Mouse (Mus musculus) neural tube, postnatal 0 days (tissue): ENCODE results near the gene Olfr659. TPM values are rescaled to one million over a fixed set of nuclear protein-coding genes. Genes with fewer than 3 reads are reported as not detected.

ENCODE experiments used
- polyA plus RNA-seq: library from polyadenylated mRNA; unstranded; fragments of >200 nt; fragmentation: Nextera tagmentation; extraction: Ambion mirVana; gene quantifications from 2 replicates; pipeline ENCODE4 v1.2.1, GENCODE M21; 2015

Gene Olfr659
- polyA plus RNA-seq = not detected in 2 replicates

DNA sequence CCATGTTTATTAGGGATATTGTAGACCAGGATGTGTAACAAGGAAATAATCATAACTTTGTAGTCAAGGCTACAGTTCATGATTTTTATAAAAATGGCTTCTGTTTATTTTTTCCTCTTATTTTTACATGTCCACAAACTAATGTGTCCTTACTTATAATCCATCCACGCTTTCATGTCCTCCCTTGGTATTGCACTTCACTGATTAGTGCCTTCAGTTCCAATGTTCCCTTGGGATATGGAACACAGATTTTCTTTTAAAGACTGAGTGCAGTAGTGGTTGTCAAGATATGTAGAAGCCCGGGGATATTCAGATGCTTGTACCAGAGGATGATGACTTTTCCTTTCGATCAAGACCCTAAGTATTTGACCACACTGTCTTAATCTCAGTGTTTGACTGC, at the start of gene Olfr659:
TSS of gene Olfr659 (plus strand) at position 301 of the 400 bp plus-strand sequence.

DNA sequence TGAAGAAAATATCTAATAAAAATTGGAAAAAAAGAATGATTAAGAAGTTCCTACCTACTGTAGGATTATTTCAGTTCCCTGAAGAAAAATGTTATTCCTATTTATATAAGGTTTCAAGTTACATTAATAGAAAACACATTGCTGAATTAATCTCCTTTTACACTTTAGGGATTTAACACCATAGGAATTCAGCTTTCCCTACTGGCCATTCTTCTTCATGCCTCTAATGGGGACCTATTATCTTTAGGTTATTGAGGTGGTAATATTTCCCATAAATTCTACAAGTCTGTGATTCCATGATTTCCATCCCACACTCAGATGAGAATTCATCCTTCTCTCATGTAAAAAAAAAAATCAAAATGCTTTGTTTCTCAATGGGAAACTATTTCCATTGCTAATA, 42.1 kb upstream of the Olfr659 start, which contains the start of gene Olfr657:
TSS of gene Olfr657 (plus strand) at position 301 of the 400 bp plus-strand sequence.

DNA sequence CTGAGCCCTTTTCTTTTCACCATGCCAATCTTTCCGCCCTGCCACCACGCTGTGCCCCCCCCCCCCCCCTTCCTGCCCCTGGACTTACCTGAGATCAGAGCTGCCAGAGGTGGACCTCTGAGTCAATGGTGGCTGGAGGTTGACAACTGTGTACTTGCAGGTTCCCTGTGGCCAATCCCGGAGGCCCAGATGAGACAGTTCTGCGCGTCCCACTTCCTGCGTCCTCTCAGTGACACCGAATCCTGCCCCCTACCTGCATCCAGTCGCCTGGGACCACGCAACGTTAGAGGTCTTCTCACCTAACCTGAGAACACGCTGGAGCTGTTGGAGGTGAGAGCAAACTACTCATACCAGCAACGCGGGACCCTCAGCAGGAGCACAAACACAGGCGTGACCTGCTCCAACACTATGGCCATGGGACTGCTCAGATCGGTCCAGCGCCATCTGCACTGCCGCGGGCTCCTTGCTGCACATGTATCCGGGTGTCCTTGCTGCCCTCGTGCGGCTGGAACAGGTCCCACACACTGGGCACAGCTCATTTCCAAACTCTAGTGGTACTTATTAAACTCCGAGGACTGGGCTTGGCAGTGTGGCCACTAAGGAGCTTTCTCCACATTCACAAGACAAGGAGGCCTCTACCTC, 19.6 kb upstream of the Olfr659 start, which contains the start of gene Olfr658:
TSS of gene Olfr658 (minus strand) at position 465 of the 642 bp plus-strand sequence.

DNA sequence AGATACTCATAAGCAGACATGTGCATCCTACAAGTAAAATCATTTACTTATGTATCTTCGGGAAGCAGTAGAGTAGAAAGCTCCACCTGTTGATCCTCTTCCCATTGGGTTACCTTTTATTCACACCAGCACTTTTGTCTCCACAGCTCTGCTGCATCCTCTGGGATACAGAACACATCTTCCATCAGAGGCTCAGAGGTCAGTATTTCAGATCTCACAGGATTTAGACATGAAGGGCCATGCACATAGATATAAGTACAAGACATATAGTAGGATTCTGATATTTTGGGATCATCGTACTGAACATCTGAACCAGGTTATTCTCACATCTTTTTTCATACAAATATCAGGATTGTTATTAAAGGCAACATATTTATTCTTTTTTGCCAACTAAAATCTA, 19.6 kb downstream of the Olfr659 start, which contains the start of gene Olfr661:
TSS of gene Olfr661 (plus strand) at position 301 of the 400 bp plus-strand sequence.

Other genes with a start within 250 kb of the Olfr659 start
- 1.1 and 1.9 TPM in 2 replicates for gene Trim30a, start 201.6 kb upstream of the Olfr659 start, polyA plus RNA-seq
- gene Trim30d, start 158.9 kb upstream of the Olfr659 start, polyA plus RNA-seq = 1.3 and 2.0 TPM in 2 replicates
- gene Olfr651, start 116.6 kb upstream of the Olfr659 start, polyA plus RNA-seq = not detected in 2 replicates
- 0.03 TPM in 1 of 2 replicates, not detected in the other for gene Olfr652, start 105.9 kb upstream of the Olfr659 start, polyA plus RNA-seq
- not detected in 2 replicates for gene Olfr653, start 89.4 kb upstream of the Olfr659 start, polyA plus RNA-seq
- not detected in 2 replicates for gene Olfr654, start 79.7 kb upstream of the Olfr659 start, polyA plus RNA-seq
- gene Olfr655, start 65.0 kb upstream of the Olfr659 start, polyA plus RNA-seq = not detected in 2 replicates
- not detected in 2 replicates for gene Olfr656, start 52.8 kb upstream of the Olfr659 start, polyA plus RNA-seq
- not detected in 2 replicates for gene Olfr657, start 42.0 kb upstream of the Olfr659 start, polyA plus RNA-seq
- 0.28 and 0.37 TPM in 2 replicates for gene Olfr658, start 19.4 kb upstream of the Olfr659 start, polyA plus RNA-seq
- gene Olfr661, start 19.7 kb downstream of the Olfr659 start, polyA plus RNA-seq = not detected in 2 replicates
- not detected in 2 replicates for gene Usp17le, start 110.7 kb downstream of the Olfr659 start, polyA plus RNA-seq
- not detected in 2 replicates for gene Usp17lb, start 175.8 kb downstream of the Olfr659 start, polyA plus RNA-seq
- gene Usp17la, start 190.3 kb downstream of the Olfr659 start, polyA plus RNA-seq = not detected in 2 replicates
- gene Olfr665, start 211.3 kb downstream of the Olfr659 start, polyA plus RNA-seq = not detected in 2 replicates
- not detected in 2 replicates for gene Olfr666, start 229.2 kb downstream of the Olfr659 start, polyA plus RNA-seq